Mouse (Mus musculus) common myeloid progenitor, adult 5-6 weeks (primary cell): ENCODE data around the gene Bdkrb1. TPM values are rescaled to one million over a fixed set of nuclear protein-coding genes. Genes with fewer than 3 reads are reported as not detected.

ENCODE experiments used
- total RNA-seq: library from RNA; stranded (forward); fragments of 200-1000, 187-1606 nt; gene quantifications from 2 replicates; pipeline ENCODE4 v1.2.3, GENCODE M21; 2017

Gene Bdkrb1
- total RNA-seq, 1 experiment from 2014 or later: not detected

Other genes with a start within 250 kb of the Bdkrb1 start
- gene D430019H16Rik, start 149.2 kb upstream of the Bdkrb1 start, total RNA-seq: not detected in 2 replicates
- not detected in 2 replicates for gene Bdkrb2, start 39.9 kb upstream of the Bdkrb1 start, total RNA-seq
- 10.7 and 11.6 TPM in 2 replicates for gene Gskip, start 81.7 kb downstream of the Bdkrb1 start, total RNA-seq
- gene Atg2b, start 82.1 kb downstream of the Bdkrb1 start, total RNA-seq: 24.7 and 34.0 TPM in 2 replicates
- gene Ak7, start 102.9 kb downstream of the Bdkrb1 start, total RNA-seq: not detected in 2 replicates
- 166 and 176 TPM in 2 replicates for gene Papola, start 181.6 kb downstream of the Bdkrb1 start, total RNA-seq